Mouse (Mus musculus) stomach, postnatal 0 days (tissue): ENCODE measurements at regions not wholly inside any gene's neighbourhood (a gene's known extent, or its start where the extent isn't known, plus 50 kb on each side); places are given as distances from the start of the nearest gene placed in this dataset.

Source experiments
- ATAC-seq: fragments of 200-750 bp; cut with Nextera tagmentation; 2 replicates; pipeline ENCODE4 v1.8.0; 2017; ENCODE audit not compliant: low FRiP score, low TSS enrichment
- DNase-seq: peaks from one replicate; pipeline ENCODE4 v3.0.0-alpha.2; 2016; ENCODE audit warnings: low spot score
- H3K27ac ChIP-seq: fragments of 300-500 bp; sonication (generic); replicated peaks from 2 replicates; pipeline ENCODE4 v1.5.1; 2014; ENCODE audit warnings: mild to moderate bottlenecking, control low read depth
- H3K27me3 ChIP-seq: fragments of 300-500 bp; sonication (generic); 2 replicates; pipeline ENCODE4 v1.6.1; 2014; ENCODE audit warnings: low read length; ENCODE audit not compliant: control insufficient read depth, insufficient read depth
- H3K36me3 ChIP-seq: fragments of 300-500 bp; sonication (generic); 2 replicates; pipeline ENCODE4 v1.6.1; 2014; ENCODE audit warnings: low read length, mixed read lengths; ENCODE audit not compliant: control insufficient read depth, insufficient read depth
- H3K4me1 ChIP-seq: fragments of 300-500 bp; sonication (generic); replicated peaks from 2 replicates; pipeline ENCODE4 v1.6.1; 2014; ENCODE audit warnings: antibody characterized with exemption; ENCODE audit not compliant: control insufficient read depth, insufficient read depth
- H3K4me2 ChIP-seq: fragments of 300-500 bp; sonication (generic); replicated peaks from 2 replicates; pipeline ENCODE4 v1.6.1; 2014; ENCODE audit warnings: low read depth, mild to moderate bottlenecking, control low read depth, moderate library complexity
- H3K4me3 ChIP-seq: fragments of 300-500 bp; sonication (generic); 2 replicates; pipeline ENCODE4 v1.5.1; 2014; ENCODE audit warnings: low read depth, low read length, control low read depth
- H3K9ac ChIP-seq: fragments of 300-500 bp; sonication (generic); 2 replicates; pipeline ENCODE4 v1.6.1; 2014; ENCODE audit warnings: mild to moderate bottlenecking, low read length, control low read depth, mixed read lengths
- H3K9me3 ChIP-seq: fragments of 300-500 bp; sonication (generic); 2 replicates; pipeline ENCODE4 v1.6.1; 2016; ENCODE audit warnings: low read length; ENCODE audit not compliant: control insufficient read depth
- CTCF ChIP-seq: IDR thresholded peaks from 2 replicates; pipeline ENCODE4 v1.5.1; 2016; ENCODE audit warnings: antibody characterized with exemption, low read depth, mild to moderate bottlenecking, moderate library complexity
- EP300 ChIP-seq: optimal IDR thresholded peaks from 2 replicates; pipeline ENCODE3; 2016; ENCODE audit warnings: antibody characterized with exemption
- WGBS: fragments of 180-500 bp; shearing (Covaris S2); extraction: QIAGEN DNeasy Blood & Tissue Kit; methylation state at CpG from one replicate; pipeline ENCODE4 v1.1.7; 2014; 5-methylcytosine and 5-hydroxymethylcytosine counted together

GRCm38 (mm10) chr13:80544951-80545350 is 338.2 kb upstream of the Arrdc3 start:
- Histone ChIP-seq H3K9ac (no peak overlapping the region), H3K27me3 (no peaks in the 10 kb centered on the region), H3K9me3 (no peaks in the 10 kb centered on the region), H3K4me3 (no peak overlapping the region), H3K4me1 (no peaks in the 10 kb centered on the region), H3K4me2 (no peak overlapping the region), H3K36me3 (no peaks in the 10 kb centered on the region), H3K27ac (no peak overlapping the region)
- DNase-seq: no peak
- ATAC-seq: 0 out of 2 replicates have a peak, but pooled peaks have one; percentile 38
- TF ChIP-seq CTCF (no peak), EP300 (no peak)
- 33% methylated on average over 1 of the region's 1 CpGs for WGBS

- no peak overlapping the region for H3K4me2 ChIP-seq
- no peaks in the 10 kb centered on the region for H3K4me1 ChIP-seq
- no peak overlapping the region for H3K9ac ChIP-seq
- H3K27ac ChIP-seq: no peak overlapping the region
- no peaks in the 10 kb centered on the region for H3K9me3 ChIP-seq
- no peak overlapping the region for H3K4me3 ChIP-seq
- H3K36me3 ChIP-seq: no peaks in the 10 kb centered on the region
- no peak for ATAC-seq
- H3K27me3 ChIP-seq: no peaks in the 10 kb centered on the region
- no peak for DNase-seq
- no peak for TF ChIP-seq CTCF
- no peak for TF ChIP-seq EP300
Observed at GRCm38 (mm10) chr13:80557156-80557555, 326.0 kb upstream of the Arrdc3 start.
